Mouse (Mus musculus) cerebellum, adult 2 months (tissue): Measurements from ENCODE around the gene Zfp580. TPM values are rescaled to one million over a fixed set of nuclear protein-coding genes. Genes with fewer than 3 reads are reported as not detected.

Experiments used
- DNase-seq, 2 experiments: peaks; one replicate each; pipeline ENCODE4 v3.0.0; 2021
- H3K27ac ChIP-seq: fragments of 200-500 bp; 2 replicates; pipeline ENCODE4 v1.5.1; 2012; ENCODE audit warnings: low read length, control low read depth, inconsistent platforms; ENCODE audit not compliant: insufficient read depth
- H3K27me3 ChIP-seq: fragments of 200-500 bp; 2 replicates; pipeline ENCODE4 v1.6.1; 2012; ENCODE audit warnings: inconsistent platforms, mild to moderate bottlenecking, low read length, moderate library complexity; ENCODE audit not compliant: control insufficient read depth, insufficient read depth
- H3K4me1 ChIP-seq: fragments of 200-500 bp; 2 replicates; pipeline ENCODE4 v1.6.1; 2011; ENCODE audit warnings: low read length; ENCODE audit not compliant: control insufficient read depth, insufficient read depth
- H3K4me3 ChIP-seq: fragments of 200-500 bp; replicated peaks from 2 replicates; pipeline ENCODE3; 2011; ENCODE audit warnings: mild to moderate bottlenecking, low read depth, low read length, control low read depth; ENCODE audit not compliant: insufficient read depth
- CTCF ChIP-seq: fragments of 200-500 bp; IDR thresholded peaks from 2 replicates; pipeline ENCODE4 v1.5.1; 2011; ENCODE audit warnings: low read depth, mild to moderate bottlenecking, control low read depth, low read length, moderate library complexity, borderline replicate concordance; ENCODE audit not compliant: insufficient read depth
- POLR2A ChIP-seq: fragments of 200-500 bp; IDR thresholded peaks from 2 replicates; pipeline ENCODE4 v1.6.1; 2011; ENCODE audit warnings: low read length, control low read depth, borderline replicate concordance; ENCODE audit not compliant: insufficient read depth
- WGBS: fragments of 180-500 bp; shearing (Covaris S2); methylation state at CpG from one replicate; pipeline ENCODE4 v1.1.7; 2018; 5-methylcytosine and 5-hydroxymethylcytosine counted together
- polyA plus RNA-seq: library from polyadenylated mRNA; depleted of rRNA; stranded (reverse); fragments of >200 nt; gene quantifications from 2 replicates; pipeline ENCODE4 v1.2.3, GENCODE M21; 2012

Zfp580 gene
- polyA plus RNA-seq, 1 experiment = 29.7 TPM

DNA sequence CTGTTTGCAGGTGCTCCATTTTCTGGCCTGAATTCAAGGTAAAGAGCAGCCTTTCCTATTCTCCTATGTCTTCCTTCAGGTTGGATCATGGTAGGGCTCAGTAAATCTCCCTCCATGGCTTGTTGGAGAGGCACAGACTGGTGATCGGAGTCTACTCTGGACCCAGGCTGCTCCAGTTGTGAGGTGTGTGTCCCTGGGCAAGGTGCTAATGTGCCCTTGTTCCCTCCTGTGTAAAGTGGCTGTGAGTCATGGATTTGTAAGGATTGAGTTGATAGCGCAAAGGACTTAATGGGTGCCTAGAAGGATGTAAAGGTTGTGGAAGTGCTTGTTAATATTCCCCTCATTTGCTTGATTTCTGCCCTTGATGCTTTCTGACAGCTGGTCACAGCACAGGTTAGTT lies 30.6 kb downstream of the Zfp580 start:
- Histone ChIP-seq H3K27ac (no peak overlapping the region), H3K4me1 (peaks cover 7% of the 10 kb centered on the region), H3K27me3 (no peaks in the 10 kb centered on the region), H3K4me3 (no peak overlapping the region)
- TF ChIP-seq POLR2A = no peak
- no peak for TF ChIP-seq CTCF
- no peak for DNase-seq
- 88% methylated on average over 2 of the region's 2 CpGs for WGBS

- DNase-seq = peak in 1 of 2 experiments; percentile 8
- H3K4me3 ChIP-seq = no peak overlapping the region
- no peak overlapping the region for H3K27ac ChIP-seq
- no peak for TF ChIP-seq CTCF
- TF ChIP-seq POLR2A = no peak
- peaks cover 11% of the 10 kb centered on the region for H3K4me1 ChIP-seq
- WGBS = 90% methylated on average over 18 of the region's 18 CpGs
- H3K27me3 ChIP-seq = no peaks in the 10 kb centered on the region
Measured at GRCm38 (mm10) chr7:5083325-5084105, 32.2 kb downstream of the Zfp580 start.

DNA sequence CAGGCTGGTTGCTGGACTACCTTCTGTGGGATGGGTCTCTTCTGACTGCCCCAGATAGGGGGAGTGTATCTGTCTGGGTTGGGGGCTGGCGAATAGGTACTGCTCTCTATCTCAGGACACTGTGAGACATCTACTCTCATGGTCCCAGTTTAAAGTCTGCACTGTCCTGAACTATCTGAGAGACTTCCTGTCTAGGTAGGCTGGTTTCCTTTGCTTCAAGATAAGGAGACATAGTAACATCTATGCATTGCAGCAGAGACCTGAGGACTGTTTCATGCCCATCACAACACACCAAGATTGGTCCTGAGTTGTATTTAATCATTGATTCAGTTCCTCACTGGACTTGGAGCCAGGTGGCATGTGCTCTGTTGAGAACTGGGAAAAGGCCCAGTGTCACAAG lies 34.2 kb downstream of the Zfp580 start:
- DNase-seq = peak in 1 of 2 experiments; percentile 9
- 100% methylated on average over 1 of the region's 1 CpGs for WGBS
- TF ChIP-seq CTCF (no peak), POLR2A (no peak)
- Histone ChIP-seq H3K27me3 (no peaks in the 10 kb centered on the region), H3K4me3 (no peak overlapping the region), H3K27ac (no peak overlapping the region), H3K4me1 (peaks cover 13% of the 10 kb centered on the region)

GRCm38 (mm10) chr7:5086921-5087440 lies 35.6 kb downstream of the Zfp580 start:
- no peak for TF ChIP-seq POLR2A
- Histone ChIP-seq H3K27ac (no peak overlapping the region), H3K4me3 (no peak overlapping the region), H3K27me3 (no peaks in the 10 kb centered on the region), H3K4me1 (peaks cover 13% of the 10 kb centered on the region)
- 53% methylated on average over 5 of the region's 5 CpGs for WGBS
- peak in 1 of 2 experiments; percentile 9 for DNase-seq

GRCm38 (mm10) chr7:5087886-5088285 lies 36.5 kb downstream of the Zfp580 start:
- TF ChIP-seq CTCF = no peak
- no peak for TF ChIP-seq POLR2A
- H3K27me3 ChIP-seq = no peaks in the 10 kb centered on the region
- no peak for DNase-seq
- peaks cover 13% of the 10 kb centered on the region for H3K4me1 ChIP-seq
- no peak overlapping the region for H3K27ac ChIP-seq
- 30% methylated on average over 4 of the region's 4 CpGs for WGBS
- no peak overlapping the region for H3K4me3 ChIP-seq

DNA sequence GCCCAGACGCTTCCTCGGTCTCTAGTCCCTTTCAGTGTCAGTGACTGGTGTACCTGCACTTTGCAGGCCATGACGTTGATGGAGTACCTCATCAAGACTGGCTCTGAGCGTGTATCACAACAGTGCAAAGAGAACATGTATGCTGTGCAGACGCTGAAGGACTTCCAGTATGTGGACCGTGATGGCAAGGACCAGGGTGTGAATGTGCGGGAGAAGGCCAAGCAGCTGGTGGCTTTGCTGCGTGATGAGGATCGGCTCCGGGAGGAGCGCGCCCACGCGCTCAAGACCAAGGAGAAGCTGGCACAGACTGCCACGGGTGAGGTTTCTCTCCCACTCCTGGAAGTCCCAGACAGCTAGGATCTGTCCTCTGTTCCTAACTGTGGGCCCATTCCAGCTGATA lies 38.5 kb downstream of the Zfp580 start:
- Histone ChIP-seq H3K27me3 (no peaks in the 10 kb centered on the region), H3K4me3 (no peak overlapping the region), H3K4me1 (peaks cover 13% of the 10 kb centered on the region), H3K27ac (no peak overlapping the region)
- peak in 1 of 2 experiments; percentile 8 for DNase-seq
- 83% methylated on average over 15 of the region's 15 CpGs for WGBS
- TF ChIP-seq POLR2A (no peak), CTCF (no peak)

- Histone ChIP-seq H3K27me3 (no peaks in the 10 kb centered on the region), H3K4me1 (peaks cover 8% of the 10 kb centered on the region), H3K4me3 (no peak overlapping the region), H3K27ac (no peak overlapping the region)
- peak in 1 of 2 experiments; percentile 4 for DNase-seq
- WGBS = 81% methylated on average over 15 of the region's 15 CpGs
- no peak for TF ChIP-seq POLR2A
- no peak for TF ChIP-seq CTCF
Measured at GRCm38 (mm10) chr7:5091008-5091728, 39.8 kb downstream of the Zfp580 start.
